Mouse (Mus musculus) MEL (cell line): ENCODE data around the gene Omg. TPM values are rescaled to one million over a fixed set of nuclear protein-coding genes. Genes with fewer than 3 reads are reported as not detected.

Source experiments
- DNase-seq: peaks from one replicate; pipeline ENCODE4 v3.0.0; 2011; ENCODE audit warnings: low read depth, low spot score
- H3K27ac ChIP-seq: 2 replicates; pipeline ENCODE4 v1.5.1; 2012; ENCODE audit warnings: low read depth, mild to moderate bottlenecking, control low read depth, low read length, moderate library complexity; ENCODE audit not compliant: control insufficient read depth
- H3K27me3 ChIP-seq, 2 experiments: fragments of 150-350 bp in 1 of 2; sonication (generic) in 1 of 2; 2 replicates each; pipeline ENCODE4 v1.6.1; 2012; ENCODE audit warnings: low read length in 2 of 2, mild to moderate bottlenecking in 2 of 2, improper control_type of control experiment in 1 of 2, moderate library complexity in 1 of 2; ENCODE audit not compliant: insufficient read depth in 2 of 2, control insufficient read depth in 1 of 2
- H3K36me3 ChIP-seq, 2 experiments: 2 replicates each; pipeline ENCODE4 v1.6.1; 2012 to 2014; ENCODE audit warnings: low read length in 2 of 2, improper control_type of control experiment in 1 of 2, inconsistent platforms in 1 of 2, mild to moderate bottlenecking in 1 of 2; ENCODE audit not compliant: insufficient read depth in 2 of 2, control insufficient read depth in 1 of 2
- H3K4me1 ChIP-seq, 2 experiments: fragments of 150-350 bp in 1 of 2; sonication (generic) in 1 of 2; 2 replicates each; pipeline ENCODE4 v1.6.1; 2012; ENCODE audit warnings: low read length in 2 of 2, improper control_type of control experiment in 1 of 2, mild to moderate bottlenecking in 1 of 2; ENCODE audit not compliant: insufficient read depth in 2 of 2, control insufficient read depth in 1 of 2
- H3K4me3 ChIP-seq, 2 experiments: fragments of 150-350 bp in 1 of 2; sonication (generic) in 1 of 2; 2 replicates each; pipeline ENCODE4 v1.5.1; 2012; ENCODE audit warnings: low read depth in 2 of 2, low read length in 2 of 2, mild to moderate bottlenecking in 2 of 2, moderate library complexity in 2 of 2, control low read depth in 1 of 2, improper control_type of control experiment in 1 of 2; ENCODE audit not compliant: control insufficient read depth in 1 of 2, insufficient read depth in 1 of 2
- H3K79me2 ChIP-seq: 2 replicates; pipeline ENCODE4 v1.6.1; 2012; ENCODE audit warnings: mild to moderate bottlenecking, low read length, moderate library complexity; ENCODE audit not compliant: control insufficient read depth, poor library complexity, insufficient read depth
- H3K9ac ChIP-seq: 2 replicates; pipeline ENCODE4 v1.6.1; 2012; ENCODE audit warnings: low read depth, mild to moderate bottlenecking, control low read depth, low read length, moderate library complexity; ENCODE audit not compliant: control insufficient read depth, poor library complexity, severe bottlenecking
- H3K9me3 ChIP-seq: fragments of 150-350 bp; sonication (generic); replicated peaks from 2 replicates; pipeline ENCODE4 v1.6.1; 2012; ENCODE audit warnings: mild to moderate bottlenecking, low read length, improper control_type of control experiment, moderate library complexity; ENCODE audit not compliant: insufficient read depth
- BHLHE40 ChIP-seq: IDR thresholded peaks from 2 replicates; pipeline ENCODE4 v1.6.1; 2012; ENCODE audit warnings: low read depth, mild to moderate bottlenecking, inconsistent platforms, low read length, improper control_type of control experiment, borderline replicate concordance
- CHD2 ChIP-seq: IDR thresholded peaks from 2 replicates; pipeline ENCODE4 v1.6.1; 2011; ENCODE audit warnings: low read length, improper control_type of control experiment
- CTCF ChIP-seq, 3 experiments: IDR thresholded peaks in 2 of 3; conservative IDR thresholded peaks in 1 of 3; 2 replicates each; pipeline ENCODE4 v1.5.1; 2011 to 2012; ENCODE audit warnings: low read length in 3 of 3, low read depth in 2 of 3, mild to moderate bottlenecking in 2 of 3, improper control_type of control experiment in 1 of 3, inconsistent platforms in 1 of 3, mixed read lengths in 1 of 3, moderate library complexity in 1 of 3; ENCODE audit not compliant: control insufficient read depth in 1 of 3, insufficient read depth in 1 of 3, poor library complexity in 1 of 3, severe bottlenecking in 1 of 3
- E2F4 ChIP-seq: IDR thresholded peaks from 2 replicates; pipeline ENCODE4 v1.6.1; 2011; ENCODE audit warnings: low read depth, low read length, improper control_type of control experiment, borderline replicate concordance
- EP300 ChIP-seq, 2 experiments: IDR thresholded peaks; 2 replicates each; pipeline ENCODE4 v1.6.1; 2011; ENCODE audit warnings: improper control_type of control experiment in 2 of 2, low read length in 2 of 2, low read depth in 1 of 2, mild to moderate bottlenecking in 1 of 2
- GABPA ChIP-seq: IDR thresholded peaks from 2 replicates; pipeline ENCODE4 v1.6.1; 2012; ENCODE audit warnings: low read depth, mild to moderate bottlenecking, inconsistent platforms, low read length, improper control_type of control experiment, moderate library complexity
- GATA1 ChIP-seq: IDR thresholded peaks from 2 replicates; pipeline ENCODE4 v1.6.1; 2011; ENCODE audit warnings: low read depth, low read length, improper control_type of control experiment
- HCFC1 ChIP-seq: IDR thresholded peaks from 2 replicates; pipeline ENCODE4 v1.6.1; 2012; ENCODE audit warnings: low read depth, mild to moderate bottlenecking, inconsistent platforms, low read length, improper control_type of control experiment, moderate library complexity
- JUND ChIP-seq: IDR thresholded peaks from 2 replicates; pipeline ENCODE4 v1.6.1; 2011; ENCODE audit warnings: low read depth, mild to moderate bottlenecking, improper control_type of control experiment, low read length
- KAT2A ChIP-seq: conservative IDR thresholded peaks from 2 replicates; pipeline ENCODE4 v1.6.1; 2012; ENCODE audit warnings: low read depth, low read length, improper control_type of control experiment, inconsistent platforms
- MAX ChIP-seq: IDR thresholded peaks from 2 replicates; pipeline ENCODE4 v1.6.1; 2011; ENCODE audit warnings: low read length, improper control_type of control experiment
- MEF2A ChIP-seq: IDR thresholded peaks from 2 replicates; pipeline ENCODE4 v1.6.1; 2014; ENCODE audit warnings: low read depth, mild to moderate bottlenecking, inconsistent platforms, low read length, improper control_type of control experiment; ENCODE audit not compliant: poor library complexity, insufficient replicate concordance, severe bottlenecking; ENCODE audit errors: extremely low read depth
- MXI1 ChIP-seq: IDR thresholded peaks from 2 replicates; pipeline ENCODE4 v1.6.1; 2011; ENCODE audit warnings: mild to moderate bottlenecking, low read depth, low read length, improper control_type of control experiment
- MYC ChIP-seq: IDR thresholded peaks from 2 replicates; pipeline ENCODE4 v1.6.1; 2011; ENCODE audit warnings: low read depth, mild to moderate bottlenecking, low read length, improper control_type of control experiment, moderate library complexity
- NELFE ChIP-seq: IDR thresholded peaks from 2 replicates; pipeline ENCODE4 v1.6.1; 2011; ENCODE audit warnings: low read depth, low read length, improper control_type of control experiment
- NRF1 ChIP-seq: IDR thresholded peaks from 2 replicates; pipeline ENCODE4 v1.6.1; 2014; ENCODE audit warnings: low read depth, mild to moderate bottlenecking, inconsistent platforms, low read length, improper control_type of control experiment, moderate library complexity; ENCODE audit not compliant: poor library complexity, insufficient read depth, severe bottlenecking
- POLR2A ChIP-seq, 2 experiments: IDR thresholded peaks; 2 replicates each; pipeline ENCODE4 v1.6.1; 2011 to 2012; ENCODE audit warnings: low read length in 2 of 2, mild to moderate bottlenecking in 2 of 2, control low read depth in 1 of 2, improper control_type of control experiment in 1 of 2, low read depth in 1 of 2, moderate library complexity in 1 of 2; ENCODE audit not compliant: control insufficient read depth in 1 of 2, insufficient read depth in 1 of 2, poor library complexity in 1 of 2
- POLR2AphosphoS2 ChIP-seq: IDR thresholded peaks from 2 replicates; pipeline ENCODE4 v1.6.1; 2011; ENCODE audit warnings: low read length, improper control_type of control experiment
- RAD21 ChIP-seq: IDR thresholded peaks from 2 replicates; pipeline ENCODE4 v1.6.1; 2011; ENCODE audit warnings: mild to moderate bottlenecking, low read depth, low read length, improper control_type of control experiment
- UBTF ChIP-seq: IDR thresholded peaks from 2 replicates; pipeline ENCODE4 v1.6.1; 2012; ENCODE audit warnings: low read depth, mild to moderate bottlenecking, inconsistent platforms, low read length, improper control_type of control experiment, moderate library complexity, borderline replicate concordance; ENCODE audit not compliant: insufficient read depth
- USF2 ChIP-seq, 2 experiments: IDR thresholded peaks; 2 replicates each; pipeline ENCODE4 v1.6.1; 2011 to 2012; ENCODE audit warnings: improper control_type of control experiment in 2 of 2, low read length in 2 of 2, borderline replicate concordance in 1 of 2, inconsistent platforms in 1 of 2, low read depth in 1 of 2, mild to moderate bottlenecking in 1 of 2; ENCODE audit not compliant: insufficient read depth in 1 of 2
- ZKSCAN1 ChIP-seq: IDR thresholded peaks from 2 replicates; pipeline ENCODE4 v1.6.1; 2012; ENCODE audit warnings: low read depth, mild to moderate bottlenecking, inconsistent platforms, low read length, improper control_type of control experiment, moderate library complexity
- ZMIZ1 ChIP-seq: IDR thresholded peaks from 2 replicates; pipeline ENCODE4 v1.6.1; 2012; ENCODE audit warnings: low read depth, mild to moderate bottlenecking, inconsistent platforms, low read length, improper control_type of control experiment, moderate library complexity
- ZNF384 ChIP-seq: IDR thresholded peaks from 2 replicates; pipeline ENCODE4 v1.6.1; 2012; ENCODE audit warnings: low read depth, mild to moderate bottlenecking, inconsistent platforms, low read length, improper control_type of control experiment
- polyA plus RNA-seq, 2 experiments: library from polyadenylated mRNA; stranded (reverse) in 1 of 2; unstranded in 1 of 2; fragments of >175 nt in 1 of 2; fragments of >200 nt in 1 of 2; gene quantifications; 2 replicates each; pipeline versions ENCODE4 v1.2.1 to v1.2.4; 2012; ENCODE audit warnings: low replicate concordance in 2 of 2, low read depth in 1 of 2; ENCODE audit not compliant: insufficient read length in 2 of 2, insufficient read depth in 1 of 2, missing spikeins in 1 of 2
- total RNA-seq: library from RNA; depleted of rRNA; stranded (reverse); fragments of 300-350 nt; gene quantifications from 2 replicates; pipeline ENCODE4 v1.2.3, GENCODE M21; 2012

The Omg gene
- total and polyA plus RNA-seq, 3 experiments = 0.21 TPM; not detected in 2

- Histone ChIP-seq H3K27me3 (no peaks in the 10 kb centered on the region), H3K36me3 (peaks cover 0 to 25% of the 10 kb centered on the region in 2 experiments; a peak in 2 of 4 replicates), H3K79me2 (no peaks in the 10 kb centered on the region), H3K4me3 (no peak overlapping the region), H3K9ac (no peak overlapping the region), H3K9me3 (no peaks in the 10 kb centered on the region), H3K27ac (no peak overlapping the region), H3K4me1 (peaks cover 17 to 19% of the 10 kb centered on the region in 2 experiments)
- no peak for DNase-seq
- TF ChIP-seq RAD21 = no peak
- TF ChIP-seq MYC = no peak
- TF ChIP-seq JUND = no peak
- TF ChIP-seq ZKSCAN1 = no peak
- TF ChIP-seq ZMIZ1 = no peak
- no peak for TF ChIP-seq POLR2A (IDR thresholded peaks at IDR 0.05; ENCODE audit: control insufficient read depth in 1 of 2, insufficient read depth in 1 of 2, low read depth in 1 of 2, low read length in 2 of 2, poor library complexity in 1 of 2)
- TF ChIP-seq E2F4 = no peak
- TF ChIP-seq GATA1 = no peak
- TF ChIP-seq UBTF = no peak
- no peak for TF ChIP-seq MAX
- TF ChIP-seq KAT2A = no peak
- TF ChIP-seq MEF2A = no peak
- TF ChIP-seq CHD2 = no peak
- no peak for TF ChIP-seq ZNF384
- TF ChIP-seq MXI1 = no peak
- TF ChIP-seq BHLHE40 = no peak
- TF ChIP-seq USF2 (IDR thresholded peaks at IDR 0.05; ENCODE audit: borderline replicate concordance in 1 of 2, insufficient read depth in 1 of 2, low read depth in 1 of 2, low read length in 2 of 2) = no peak
These were observed 26.9 kb upstream of the Omg start for GRCm38 (mm10) chr11:79530774-79531173.

- no peaks in the 10 kb centered on the region for H3K9me3 ChIP-seq
- H3K4me1 ChIP-seq = peaks cover 17% of the 10 kb centered on the region in 2 experiments
- no peak within 1 kb of the TSS for H3K9ac ChIP-seq
- H3K27ac ChIP-seq = no peak within 1 kb of the TSS
- no peaks in the 10 kb centered on the region for H3K27me3 ChIP-seq
- TF ChIP-seq GABPA (no peak), BHLHE40 (no peak), CHD2 (no peak), RAD21 (no peak), POLR2A (IDR thresholded peaks at IDR 0.05; ENCODE audit: control insufficient read depth in 1 of 2, insufficient read depth in 1 of 2, low read depth in 1 of 2, low read length in 2 of 2, poor library complexity in 1 of 2) (no peak), CTCF (IDR thresholded peaks at IDR 0.05 in 2 of 3, conservative IDR thresholded peaks at IDR 0.05 in 1 of 3; ENCODE audit: control insufficient read depth in 1 of 3, insufficient read depth in 1 of 3, low read depth in 2 of 3, low read length in 3 of 3, poor library complexity in 1 of 3, severe bottlenecking in 1 of 3) (no peak), NRF1 (no peak), EP300 (IDR thresholded peaks at IDR 0.05; ENCODE audit: low read depth in 1 of 2, low read length in 2 of 2) (no peak), ZMIZ1 (no peak), USF2 (IDR thresholded peaks at IDR 0.05; ENCODE audit: borderline replicate concordance in 1 of 2, insufficient read depth in 1 of 2, low read depth in 1 of 2, low read length in 2 of 2) (no peak), HCFC1 (no peak), POLR2AphosphoS2 (no peak), E2F4 (no peak), GATA1 (no peak), NELFE (no peak), JUND (no peak)
- H3K36me3 ChIP-seq = peaks cover 0 to 26% of the 10 kb centered on the region in 2 experiments; a peak in 2 of 4 replicates
- no peaks in the 10 kb centered on the region for H3K79me2 ChIP-seq
- no peak for DNase-seq
- no peak within 1 kb of the TSS for H3K4me3 ChIP-seq
These were observed 26.5 kb upstream of the Omg start, which contains the start of the genes Evi2 and Evi2a for GRCm38 (mm10) chr11:79530333-79530761. Gene Evi2, minus strand, starts transcription at chr11:79530589. Gene Evi2a, minus strand, starts transcription at chr11:79530609.
